Mouse (Mus musculus) liver, embryonic 11.5 days (tissue): ENCODE measurements around the gene Ust. TPM values are rescaled to one million over a fixed set of nuclear protein-coding genes. Genes with fewer than 3 reads are reported as not detected.

Source experiments
- ATAC-seq: fragments of 200-750 bp; cut with Nextera tagmentation; replicated peaks from 2 replicates; pipeline ENCODE4 v1.8.0; 2017; ENCODE audit warnings: moderate number of reproducible peaks, mild to moderate bottlenecking, moderate TSS enrichment, moderate library complexity; ENCODE audit not compliant: low FRiP score
- DNase-seq: peaks from one replicate; pipeline ENCODE4 v3.0.0-alpha.2; 2017; ENCODE audit warnings: low spot score
- H3K27ac ChIP-seq: fragments of 300-500 bp; sonication (generic); 2 replicates; pipeline ENCODE4 v1.5.1; 2014; ENCODE audit warnings: mild to moderate bottlenecking, low read depth, low read length, control low read depth
- H3K27me3 ChIP-seq: fragments of 300-500 bp; sonication (generic); replicated peaks from 2 replicates; pipeline ENCODE4 v1.6.1; 2014; ENCODE audit warnings: low read length, mixed read lengths; ENCODE audit not compliant: control insufficient read depth, insufficient read depth
- H3K36me3 ChIP-seq: fragments of 300-500 bp; sonication (generic); 2 replicates; pipeline ENCODE4 v1.6.1; 2014; ENCODE audit warnings: mild to moderate bottlenecking, low read length, moderate library complexity, mixed read lengths; ENCODE audit not compliant: control insufficient read depth, insufficient read depth
- H3K4me1 ChIP-seq: fragments of 300-500 bp; sonication (generic); replicated peaks from 2 replicates; pipeline ENCODE4 v1.6.1; 2014; ENCODE audit warnings: low read length, mixed read lengths; ENCODE audit not compliant: control insufficient read depth, insufficient read depth
- H3K4me2 ChIP-seq: fragments of 300-500 bp; sonication (generic); 2 replicates; pipeline ENCODE4 v1.6.1; 2014; ENCODE audit warnings: mild to moderate bottlenecking, control low read depth, moderate library complexity
- H3K4me3 ChIP-seq: fragments of 300-500 bp; sonication (generic); 2 replicates; pipeline ENCODE4 v1.5.1; 2014; ENCODE audit warnings: low read depth, low read length, control low read depth
- H3K9ac ChIP-seq: fragments of 300-500 bp; sonication (generic); 2 replicates; pipeline ENCODE4 v1.6.1; 2014; ENCODE audit warnings: low read depth, low read length, control low read depth
- H3K9me3 ChIP-seq: fragments of 300-500 bp; sonication (generic); 2 replicates; pipeline ENCODE4 v1.6.1; 2016; ENCODE audit warnings: low read length, inconsistent platforms, mixed read lengths; ENCODE audit not compliant: control insufficient read depth
- WGBS: fragments of 180-500 bp; shearing (Covaris S2); extraction: QIAGEN DNeasy Blood & Tissue Kit; methylation state at CpG from one replicate; pipeline ENCODE4 v1.1.7; 2014; 5-methylcytosine and 5-hydroxymethylcytosine counted together
- polyA plus RNA-seq: library from polyadenylated mRNA; unstranded; fragments of >200 nt; fragmentation: Nextera tagmentation; extraction: Ambion mirVana; gene quantifications from 2 replicates; pipeline ENCODE4 v1.2.1, GENCODE M21; 2014

Gene Ust
- polyA plus RNA-seq, 1 experiment from 2014 or later: 3.1 TPM

- Histone ChIP-seq H3K4me2 (no peak overlapping the region), H3K9ac (no peak overlapping the region), H3K4me3 (no peak overlapping the region), H3K27me3 (no peaks in the 10 kb centered on the region), H3K4me1 (no peaks in the 10 kb centered on the region), H3K27ac (no peak overlapping the region), H3K36me3 (no peaks in the 10 kb centered on the region), H3K9me3 (no peaks in the 10 kb centered on the region)
- ATAC-seq (no peak), DNase-seq (no peak)
- WGBS: 80% methylated on average over 12 of the region's 12 CpGs
Measured at GRCm38 (mm10) chr10:8427671-8428364, 90.8 kb downstream of the Ust start.

GRCm38 (mm10) chr10:8419496-8420009 is 99.1 kb downstream of the Ust start:
- H3K9ac ChIP-seq: no peak overlapping the region
- no peaks in the 10 kb centered on the region for H3K27me3 ChIP-seq
- ATAC-seq (no peak), DNase-seq (no peak)
- H3K4me1 ChIP-seq: no peaks in the 10 kb centered on the region
- H3K9me3 ChIP-seq: no peaks in the 10 kb centered on the region
- no peak overlapping the region for H3K4me3 ChIP-seq
- H3K36me3 ChIP-seq: no peaks in the 10 kb centered on the region
- no peak overlapping the region for H3K4me2 ChIP-seq
- 73% methylated on average over 6 of the region's 6 CpGs for WGBS
- no peak overlapping the region for H3K27ac ChIP-seq

GRCm38 (mm10) chr10:8415474-8415873 is 103.2 kb downstream of the Ust start:
- WGBS: 75% methylated on average over 5 of the region's 5 CpGs

GRCm38 (mm10) chr10:8415036-8415435 is 103.6 kb downstream of the Ust start:
- 80% methylated on average over 7 of the region's 7 CpGs for WGBS
- Histone ChIP-seq H3K36me3 (no peaks in the 10 kb centered on the region), H3K27me3 (no peaks in the 10 kb centered on the region), H3K4me2 (no peak overlapping the region), H3K27ac (no peak overlapping the region), H3K4me3 (no peak overlapping the region), H3K9ac (no peak overlapping the region), H3K4me1 (no peaks in the 10 kb centered on the region), H3K9me3 (no peaks in the 10 kb centered on the region)
- DNase-seq (no peak), ATAC-seq (no peak)

More at GRCm38 (mm10) chr10:8415474-8415873, 103.2 kb downstream of the Ust start:
- H3K4me1 ChIP-seq: no peaks in the 10 kb centered on the region
- H3K9me3 ChIP-seq: no peaks in the 10 kb centered on the region
- ATAC-seq: no peak
- no peak overlapping the region for H3K9ac ChIP-seq
- no peaks in the 10 kb centered on the region for H3K36me3 ChIP-seq
- H3K4me2 ChIP-seq: no peak overlapping the region
- DNase-seq: no peak
- H3K27me3 ChIP-seq: no peaks in the 10 kb centered on the region
- no peak overlapping the region for H3K27ac ChIP-seq
- no peak overlapping the region for H3K4me3 ChIP-seq

- no peak for ATAC-seq
Measured at GRCm38 (mm10) chr10:8405141-8405540, 113.5 kb downstream of the Ust start.

GRCm38 (mm10) chr10:8392226-8392625 is 126.4 kb downstream of the Ust start:
- H3K27ac ChIP-seq: no peak overlapping the region
- H3K36me3 ChIP-seq: no peaks in the 10 kb centered on the region
- H3K9ac ChIP-seq: no peak overlapping the region
- H3K9me3 ChIP-seq: no peaks in the 10 kb centered on the region
- DNase-seq (no peak), ATAC-seq (no peak)
- WGBS: 81% methylated on average over 2 of the region's 2 CpGs
- H3K27me3 ChIP-seq: no peaks in the 10 kb centered on the region
- H3K4me3 ChIP-seq: no peak overlapping the region
- no peak overlapping the region for H3K4me2 ChIP-seq
- no peaks in the 10 kb centered on the region for H3K4me1 ChIP-seq

More at GRCm38 (mm10) chr10:8405141-8405540, 113.5 kb downstream of the Ust start:
- Histone ChIP-seq H3K4me2 (no peak overlapping the region), H3K4me1 (no peaks in the 10 kb centered on the region), H3K36me3 (no peaks in the 10 kb centered on the region), H3K27ac (no peak overlapping the region), H3K27me3 (no peaks in the 10 kb centered on the region), H3K4me3 (no peak overlapping the region), H3K9me3 (no peaks in the 10 kb centered on the region), H3K9ac (no peak overlapping the region)
- 83% methylated on average over 4 of the region's 4 CpGs for WGBS
- no peak for DNase-seq

- no peaks in the 10 kb centered on the region for H3K27me3 ChIP-seq
- no peaks in the 10 kb centered on the region for H3K36me3 ChIP-seq
- H3K4me1 ChIP-seq: no peaks in the 10 kb centered on the region
- no peak overlapping the region for H3K27ac ChIP-seq
- ATAC-seq (no peak), DNase-seq (no peak)
- H3K4me2 ChIP-seq: no peak overlapping the region
- H3K4me3 ChIP-seq: no peak overlapping the region
- 74% methylated on average over 4 of the region's 4 CpGs for WGBS
- H3K9me3 ChIP-seq: no peaks in the 10 kb centered on the region
- no peak overlapping the region for H3K9ac ChIP-seq
Measured at GRCm38 (mm10) chr10:8391264-8391748, 127.3 kb downstream of the Ust start.

GRCm38 (mm10) chr10:8388239-8388638 is 130.4 kb downstream of the Ust start:
- Histone ChIP-seq H3K9ac (no peak overlapping the region), H3K4me2 (no peak overlapping the region), H3K4me1 (no peaks in the 10 kb centered on the region), H3K9me3 (no peaks in the 10 kb centered on the region), H3K27ac (no peak overlapping the region), H3K4me3 (no peak overlapping the region), H3K36me3 (no peaks in the 10 kb centered on the region), H3K27me3 (no peaks in the 10 kb centered on the region)
- ATAC-seq: no peak
- no peak for DNase-seq
- WGBS: 75% methylated on average over 7 of the region's 7 CpGs

GRCm38 (mm10) chr10:8369894-8370500 is 148.6 kb downstream of the Ust start:
- Histone ChIP-seq H3K4me1 (no peaks in the 10 kb centered on the region), H3K27ac (no peak overlapping the region), H3K9me3 (no peaks in the 10 kb centered on the region), H3K27me3 (no peaks in the 10 kb centered on the region), H3K4me3 (no peak overlapping the region), H3K4me2 (no peak overlapping the region), H3K36me3 (no peaks in the 10 kb centered on the region), H3K9ac (no peak overlapping the region)
- DNase-seq (no peak), ATAC-seq (no peak)
- 66% methylated on average over 10 of the region's 10 CpGs for WGBS
